Mouse (Mus musculus) macrophage (primary cell): Measurements from ENCODE around the gene Usp26. TPM values are rescaled to one million over a fixed set of nuclear protein-coding genes. Genes with fewer than 3 reads are reported as not detected.

Source experiments
- H3K27ac ChIP-seq: fragments of 350-480 bp; formaldehyde crosslinking; 2 replicates; pipeline ENCODE4 v1.9.0; 2021
- H3K36me3 ChIP-seq: fragments of 350-480 bp; formaldehyde crosslinking; 2 replicates; pipeline ENCODE4 v1.9.0; 2021; ENCODE audit errors: inconsistent target
- H3K4me3 ChIP-seq: fragments of 350-480 bp; formaldehyde crosslinking; 2 replicates; pipeline ENCODE4 v1.9.0; 2021; ENCODE audit errors: inconsistent target
- H3K79me2 ChIP-seq: fragments of 350-480 bp; formaldehyde crosslinking; 2 replicates; pipeline ENCODE4 v1.9.0; 2021; ENCODE audit errors: inconsistent target
- WGBS: methylation state at CpG from one replicate; pipeline ENCODE4 v1.1.7; 2026; ENCODE audit warnings: inconsistent platforms; ENCODE audit not compliant: missing documents; 5-methylcytosine and 5-hydroxymethylcytosine counted together
- polyA plus RNA-seq: library from polyadenylated mRNA; stranded (reverse); fragments of 250-400 nt; gene quantifications from 3 replicates; pipeline ENCODE4 v1.2.4, GENCODE M21; 2018; ENCODE audit warnings: inconsistent platforms
- total RNA-seq, 78 experiments: library from RNA; depleted of rRNA; stranded (reverse); fragments of 250-400 nt; gene quantifications; 1 replicate in 9 of 78; 2 replicates in 24 of 78; 3 replicates in 43 of 78; 4 replicates in 2 of 78; pipeline ENCODE4 v1.2.4; 2018; ENCODE audit warnings: inconsistent platforms in 56 of 78

Usp26 gene
- under 1 TPM in 1 of 26 experiments, not detected in 25; 0.20 TPM for total RNA-seq (2018; cell fraction: chromatin; rRNA removed)
- total RNA-seq (2018; cell fraction: cytosol; rRNA removed) = under 1 TPM in 4 of 26 experiments, not detected in 22; 0.03 to 0.06 (median 0.04) TPM
- total RNA-seq (2018; cell fraction: nucleus; rRNA removed) = under 1 TPM in 12 of 26 experiments, not detected in 14; 0.12 to 0.31 (median 0.21) TPM
- polyA plus RNA-seq = 0.12 to 0.15 TPM in 2 of 3 replicates, not detected in the other

DNA sequence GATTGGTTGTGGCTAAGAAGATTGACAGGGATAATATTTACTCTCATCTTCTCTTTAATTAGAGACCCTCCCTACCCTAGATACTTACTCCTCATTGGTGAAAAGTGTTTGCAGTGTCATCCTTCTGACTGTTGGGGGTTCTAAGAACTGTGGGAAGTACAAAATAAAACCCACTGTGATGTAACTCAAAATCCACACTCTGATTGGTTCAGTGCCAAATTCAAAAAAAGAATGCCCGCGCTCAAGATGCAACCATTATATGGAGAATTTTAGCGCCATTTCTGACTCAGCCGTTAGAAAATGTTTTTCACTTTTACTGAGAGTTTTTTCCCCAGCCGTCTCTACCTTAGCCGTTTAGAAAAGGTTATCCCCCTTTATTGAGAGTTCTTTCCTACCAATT, at the start of gene Usp26:
Gene Usp26 (minus strand): TSS at position 101 of the 400 bp plus-strand sequence.
- no peak within 1 kb of the TSS for H3K4me3 ChIP-seq
- WGBS = 89% methylated on average over 4 of the region's 6 CpGs
- H3K79me2 ChIP-seq = no peaks in the 10 kb centered on the region
- H3K27ac ChIP-seq = no peak within 1 kb of the TSS
- no peaks in the 10 kb centered on the region for H3K36me3 ChIP-seq

DNA sequence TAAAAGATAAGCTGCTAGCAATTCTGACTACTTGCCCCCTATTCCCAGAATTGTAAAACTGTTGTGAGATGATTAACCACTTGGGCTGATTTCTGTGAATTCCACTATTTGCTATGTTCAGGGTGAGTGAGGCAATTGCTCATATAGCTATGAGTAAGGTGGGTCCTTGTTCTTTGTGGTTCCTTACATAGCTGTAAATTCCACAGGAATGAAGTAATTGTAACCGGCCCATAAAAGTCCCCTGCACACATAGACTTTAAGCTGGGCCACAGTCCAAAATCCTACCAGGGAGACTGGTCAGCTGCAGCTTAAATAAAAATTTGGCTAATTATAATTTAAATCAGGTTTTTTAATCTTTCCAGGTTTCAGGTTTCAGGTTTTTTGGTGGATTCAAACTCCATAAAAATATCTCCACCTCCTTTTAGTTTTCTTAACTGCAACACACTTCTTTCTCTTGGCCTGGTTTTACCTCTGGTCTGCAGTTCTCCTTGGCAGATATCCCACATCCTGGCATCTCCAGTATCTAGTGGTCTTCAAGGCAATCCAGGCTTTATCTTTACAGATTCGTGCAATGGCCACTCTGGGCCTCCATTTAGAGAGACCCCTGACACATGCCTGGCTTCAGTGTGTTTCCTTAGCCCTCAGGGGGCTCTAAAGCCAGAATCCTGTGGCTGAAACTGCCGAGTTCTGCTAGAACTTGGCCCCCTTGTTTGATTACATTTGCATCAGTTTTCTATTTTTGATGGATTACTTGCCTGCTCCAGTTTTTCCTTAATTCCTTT, 13.6 kb upstream of the Usp26 start:
- Histone ChIP-seq H3K4me3 (no peak overlapping the region), H3K27ac (no peak overlapping the region), H3K36me3 (no peaks in the 10 kb centered on the region), H3K79me2 (no peaks in the 10 kb centered on the region)
- WGBS = 68% methylated on average over 3 of the region's 3 CpGs

DNA sequence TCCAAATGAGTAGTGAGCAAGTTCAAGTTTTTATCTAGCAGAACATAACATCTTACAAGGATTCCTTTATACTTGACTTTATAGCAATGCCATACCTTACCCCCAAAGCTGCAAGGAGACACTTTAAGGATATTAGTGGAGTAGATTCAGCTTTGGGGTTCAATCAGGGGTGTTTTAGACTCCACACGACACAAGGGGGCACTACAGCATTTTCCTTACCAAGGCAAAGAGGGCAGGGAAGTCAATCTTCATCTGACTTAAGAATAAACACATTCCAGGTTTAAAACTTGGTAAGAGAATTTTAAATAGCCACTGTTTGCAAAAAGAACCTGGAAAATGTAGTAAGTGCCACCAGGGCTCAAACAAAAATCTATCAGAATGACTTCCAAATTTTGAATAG, 33.6 kb downstream of the Usp26 start:
- no CpG with 5 or more reads among the region's 1 CpGs for WGBS
- Histone ChIP-seq H3K27ac (no peak overlapping the region), H3K36me3 (no peaks in the 10 kb centered on the region), H3K4me3 (no peak overlapping the region), H3K79me2 (no peaks in the 10 kb centered on the region)

DNA sequence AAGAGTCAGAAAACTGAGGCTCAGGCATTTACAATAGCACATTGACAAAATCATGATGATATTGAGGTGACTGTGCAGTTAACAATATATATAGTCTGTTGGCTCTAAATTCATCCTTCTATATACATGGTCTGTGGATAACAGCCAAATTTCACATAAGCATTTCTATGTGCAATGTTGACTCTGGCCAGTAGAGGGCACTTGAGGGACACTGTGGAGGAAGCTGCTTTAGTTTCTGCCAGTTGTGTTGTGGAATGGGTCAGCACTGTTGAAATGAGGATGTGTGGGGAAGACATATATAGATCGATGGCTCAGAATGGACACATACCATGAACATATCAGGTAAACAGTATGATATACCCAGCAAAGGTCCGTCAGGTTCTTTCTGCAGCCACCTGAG, 64.6 kb downstream of the Usp26 start:
- Histone ChIP-seq H3K36me3 (no peaks in the 10 kb centered on the region), H3K79me2 (no peaks in the 10 kb centered on the region), H3K27ac (no peak overlapping the region), H3K4me3 (no peak overlapping the region)
- WGBS = 85% methylated on average over 2 of the region's 2 CpGs

DNA sequence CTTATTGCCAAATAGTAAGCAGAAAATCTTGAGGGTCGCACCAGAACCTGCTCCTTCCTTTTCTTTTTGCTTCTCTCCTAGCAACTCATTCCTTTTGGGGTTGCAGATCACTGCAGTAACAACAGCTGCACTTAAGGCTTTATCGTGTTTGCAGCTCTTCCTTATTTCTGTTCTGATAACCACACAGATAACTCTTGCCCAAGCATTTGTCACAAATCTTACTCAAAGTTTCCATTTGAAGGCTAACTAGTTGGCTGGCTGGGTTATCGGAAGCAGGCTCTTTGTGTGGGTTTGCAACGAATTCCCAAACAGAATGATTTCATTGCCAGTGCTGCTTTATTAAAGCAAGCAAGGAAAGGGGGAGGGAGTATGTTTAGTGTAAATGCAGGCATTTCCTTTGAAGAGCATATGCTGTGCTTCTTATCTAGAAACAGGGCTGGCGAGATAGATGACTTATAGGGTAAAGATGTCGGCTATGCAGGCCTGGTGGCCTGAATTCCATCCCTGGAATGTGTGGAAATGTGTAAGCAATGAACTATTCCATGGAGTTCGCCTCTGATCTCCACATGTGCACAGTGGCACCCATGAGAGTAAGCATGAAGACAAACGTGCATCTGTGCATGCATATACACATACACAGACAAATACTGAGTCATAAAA, 86.8 kb downstream of the Usp26 start:
- 31% methylated on average over 8 of the region's 8 CpGs for WGBS
- Histone ChIP-seq H3K36me3 (no peaks in the 10 kb centered on the region), H3K27ac (no peak overlapping the region), H3K4me3 (no peak overlapping the region), H3K79me2 (no peaks in the 10 kb centered on the region)

DNA sequence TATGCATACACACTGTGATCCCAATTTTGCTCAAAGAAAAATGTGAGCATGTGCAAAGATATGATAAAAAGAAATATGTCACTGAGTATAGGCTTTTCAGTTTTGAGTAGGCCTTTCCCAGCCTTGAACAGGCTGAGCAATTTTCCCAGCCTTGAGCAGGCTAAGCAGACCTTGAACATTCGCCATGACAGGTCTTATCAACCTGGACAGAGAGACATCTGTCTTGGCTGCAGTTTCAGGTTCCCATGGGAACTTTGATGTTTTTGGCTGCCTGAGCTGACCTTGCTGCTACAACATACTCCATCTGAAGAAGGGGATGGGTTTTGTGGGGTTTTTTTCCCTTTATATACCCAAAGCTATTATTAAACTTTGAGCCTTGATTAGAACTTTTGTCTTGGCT, 88.0 kb downstream of the Usp26 start:
- Histone ChIP-seq H3K4me3 (no peak overlapping the region), H3K36me3 (no peaks in the 10 kb centered on the region), H3K27ac (no peak overlapping the region), H3K79me2 (no peaks in the 10 kb centered on the region)
- 78% methylated on average over 1 of the region's 1 CpGs for WGBS

Other genes with a start within 250 kb of the Usp26 start
- not detected in 3 replicates for gene Hs6st2, start 119.4 kb downstream of the Usp26 start, polyA plus RNA-seq
- gene 1700080O16Rik, start 171.5 kb upstream of the Usp26 start, polyA plus RNA-seq = not detected in 3 replicates